Mouse (Mus musculus) spleen, adult 2 months (tissue): ENCODE measurements around the gene Tlcd1.

Experiments used
- CTCF ChIP-seq: fragments of 200-500 bp; IDR thresholded peaks from 2 replicates; pipeline ENCODE4 v1.5.1; 2011; ENCODE audit warnings: mild to moderate bottlenecking, inconsistent platforms; ENCODE audit not compliant: insufficient read depth, insufficient read length, insufficient replicate concordance; ENCODE audit errors: extremely low read depth
- POLR2A ChIP-seq: fragments of 200-500 bp; IDR thresholded peaks from 2 replicates; pipeline ENCODE4 v1.6.1; 2011; ENCODE audit warnings: low read depth, low read length, inconsistent platforms

- no peak for TF ChIP-seq CTCF
- TF ChIP-seq POLR2A: no peak
Measured at GRCm38 (mm10) chr11:78159557-78159956, 17.0 kb upstream of the Tlcd1 start.
